Mouse (Mus musculus) induced T-regulatory cell, adult 2 months (primary cell): ENCODE measurements around the gene Desi1.
"Not testable (repeated sequence)": the region's sequence is repeated elsewhere in the genome, so short reads cannot be mapped to it uniquely, and the experiment has no call there.

ENCODE experiments used
- DNase-seq: peaks from one replicate; pipeline ENCODE4 v3.0.0-alpha.2; 2012; ENCODE audit warnings: low read depth

Desi1 gene

DNA sequence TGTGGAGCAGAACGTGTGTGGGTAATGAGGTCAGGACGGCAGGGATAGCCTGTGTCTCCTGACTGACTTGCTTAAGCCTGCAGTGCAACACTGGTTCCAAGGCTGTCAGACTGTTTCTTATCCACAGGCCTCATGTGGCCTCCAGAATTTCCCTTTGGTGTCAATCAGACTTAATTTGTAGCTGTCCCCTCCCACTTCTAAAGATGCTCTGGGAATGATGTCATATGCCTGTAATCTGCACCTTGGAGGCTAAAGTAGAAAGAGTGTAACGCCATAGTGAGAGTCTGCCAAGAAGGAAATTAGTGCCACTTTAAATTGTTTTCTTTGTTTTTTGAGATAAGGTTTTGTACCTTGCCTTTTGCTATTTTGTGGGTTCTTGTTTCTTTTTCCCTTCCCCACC, 14.4 kb downstream of the Desi1 start:
- DNase-seq = no peak

DNA sequence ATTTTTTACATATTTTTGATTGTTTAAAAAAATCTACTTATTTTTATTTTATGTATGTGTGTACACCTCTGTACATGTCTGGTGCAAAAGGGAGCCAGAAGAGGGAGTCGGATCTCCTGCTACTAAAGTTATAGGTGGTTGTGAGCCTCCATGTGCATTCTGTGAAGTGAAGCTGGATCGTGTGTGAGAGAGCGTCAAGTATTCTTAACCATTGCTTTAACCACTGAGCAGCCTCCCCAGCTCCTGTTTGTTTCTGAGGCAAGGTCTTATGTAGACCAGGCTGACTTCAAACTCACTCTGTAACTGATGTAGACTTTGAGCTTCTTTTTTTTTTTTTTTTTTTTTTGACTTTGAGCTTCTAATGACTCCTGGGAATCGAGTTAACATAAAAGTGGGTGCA, 16.2 kb downstream of the Desi1 start:
- peak; percentile 35 for DNase-seq

DNA sequence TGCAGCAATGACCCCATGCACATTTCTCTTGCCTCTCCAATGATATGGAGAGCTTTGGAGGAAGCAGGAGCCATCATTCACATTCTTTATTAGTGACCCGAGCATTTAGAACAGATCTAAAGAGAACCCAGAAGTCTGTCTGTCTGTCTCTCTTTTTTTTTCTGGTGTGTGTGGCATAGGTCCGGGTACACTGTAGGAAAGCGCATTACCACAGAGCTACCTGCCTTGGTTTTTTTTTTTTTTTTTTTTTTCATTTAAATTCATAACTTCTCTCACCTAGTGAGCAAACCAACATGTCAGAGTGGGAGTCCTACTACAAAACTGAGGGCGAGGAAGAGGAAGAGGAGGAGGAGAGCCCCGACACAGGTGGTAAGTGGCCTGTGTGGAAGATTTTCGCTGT, 16.8 kb downstream of the Desi1 start:
- DNase-seq = no peak

DNA sequence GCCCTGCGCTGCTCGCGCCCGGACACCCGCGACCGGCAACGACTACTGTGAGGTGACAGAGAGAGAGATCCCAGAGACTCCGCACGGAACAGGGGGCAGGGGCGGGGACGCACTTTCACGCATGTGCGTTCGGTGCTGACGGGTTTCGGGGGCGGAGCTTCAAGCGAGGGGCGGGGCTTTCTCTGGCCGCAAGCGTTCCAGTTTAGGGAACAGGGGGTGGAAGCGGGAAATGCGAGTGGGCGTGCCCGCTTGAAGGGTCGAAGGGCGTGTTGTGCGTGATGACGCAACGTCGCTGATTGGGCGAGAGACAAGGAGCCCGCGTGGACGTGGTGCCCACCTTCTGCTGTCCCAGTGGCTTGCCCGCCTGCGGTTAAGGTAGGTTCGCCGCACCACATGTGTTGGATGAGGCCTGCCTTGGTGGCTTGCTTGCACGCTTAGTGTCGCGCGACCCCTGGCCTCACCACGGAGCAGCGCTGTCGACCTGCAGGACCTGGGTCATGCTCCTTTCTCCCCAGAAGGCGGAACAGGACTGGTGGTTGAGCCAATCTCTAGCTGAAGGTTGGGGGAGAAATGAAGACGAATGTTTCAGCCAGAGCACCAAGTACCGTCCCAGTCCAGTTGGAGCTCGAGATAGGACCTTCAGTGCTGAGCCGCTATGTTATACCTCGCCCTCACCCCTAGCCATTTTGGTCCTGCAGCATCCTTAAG, 17.4 kb downstream of the Desi1 start:
- peak; percentile 99 for DNase-seq

DNA sequence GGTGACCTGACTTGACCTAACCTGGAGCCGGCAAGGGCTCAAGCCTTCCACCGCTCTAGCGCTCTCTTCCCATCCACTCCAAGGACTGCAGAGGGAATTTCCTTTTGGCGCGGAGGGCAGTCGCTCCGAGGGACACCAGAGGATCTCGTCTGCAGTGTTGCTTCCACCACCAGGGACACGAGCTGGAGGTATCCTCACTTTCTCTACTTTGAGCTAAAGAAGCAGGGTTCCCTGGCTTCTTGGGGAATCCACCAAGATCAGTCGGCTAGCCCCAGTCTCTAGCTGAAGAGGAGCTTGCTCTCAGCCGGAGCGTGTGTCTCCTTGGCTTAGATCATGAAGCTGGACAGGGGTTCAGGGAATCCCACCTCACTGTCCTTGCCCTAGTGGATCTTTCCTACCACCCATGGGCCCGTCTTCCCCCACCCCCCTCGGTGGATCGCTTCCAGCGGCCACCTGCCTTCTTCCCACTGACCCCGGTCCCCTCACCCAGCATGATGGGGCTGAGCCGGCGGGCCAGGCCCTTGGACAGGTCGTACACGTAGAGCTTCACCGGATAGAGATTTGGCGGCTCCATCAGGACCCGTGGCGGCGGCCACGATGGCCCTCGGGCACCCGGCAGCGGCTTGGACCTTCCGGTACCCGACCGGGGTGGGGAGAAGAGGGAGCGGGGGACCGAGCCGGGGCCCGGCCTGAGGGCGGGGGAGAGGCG, 18.1 kb downstream of the Desi1 start:
- DNase-seq = peak; percentile 62

DNA sequence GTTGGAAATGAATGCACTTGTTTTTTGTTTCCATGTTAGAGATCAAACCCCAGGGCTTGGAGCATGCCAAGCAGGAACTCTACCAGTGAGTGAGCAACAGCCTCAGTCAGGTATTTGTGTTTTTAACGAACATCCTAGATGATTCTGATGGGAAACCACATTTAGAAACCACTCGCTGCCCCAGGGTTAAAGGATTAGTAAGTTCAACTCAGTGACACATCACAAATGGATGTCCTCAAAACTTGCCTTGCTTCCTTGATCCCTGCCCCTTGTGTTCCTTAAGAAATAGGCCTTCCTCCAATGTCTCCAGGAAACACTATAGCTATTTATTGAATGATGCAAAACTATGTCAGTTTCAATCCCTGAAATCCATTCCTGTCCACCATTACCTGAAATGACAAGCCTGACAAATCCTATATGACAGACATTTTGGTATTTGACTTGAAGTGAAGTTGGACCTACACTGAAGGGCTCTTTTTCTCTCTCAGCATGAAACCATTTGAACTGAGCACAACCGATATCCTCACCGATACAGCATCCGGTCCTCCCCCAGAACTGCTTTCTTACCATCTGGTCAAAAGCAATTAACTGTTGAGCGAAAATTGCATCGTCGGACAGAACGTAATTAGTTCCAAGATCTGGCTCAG, 18.8 kb downstream of the Desi1 start:
- peak; percentile 67 for DNase-seq

DNA sequence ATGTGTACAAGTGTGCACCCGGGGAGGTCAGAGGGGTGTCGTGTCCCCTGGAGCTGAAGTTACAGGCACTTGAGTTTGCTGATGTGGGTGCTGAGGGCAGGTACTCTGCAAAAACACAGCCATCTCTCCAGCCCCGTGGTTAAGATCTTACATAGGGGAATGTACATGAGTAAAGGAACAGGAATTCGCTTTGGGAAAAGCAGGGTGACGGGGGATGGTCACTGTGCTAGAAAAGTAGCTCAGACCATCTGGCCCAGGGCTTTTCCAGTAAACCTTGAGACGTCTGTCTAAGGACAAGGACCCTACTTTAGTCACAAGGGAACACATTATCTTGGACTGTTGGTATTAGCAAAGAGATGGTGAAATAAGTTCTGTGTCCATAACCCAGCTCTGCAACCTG, 21.7 kb downstream of the Desi1 start:
- DNase-seq = no peak

DNA sequence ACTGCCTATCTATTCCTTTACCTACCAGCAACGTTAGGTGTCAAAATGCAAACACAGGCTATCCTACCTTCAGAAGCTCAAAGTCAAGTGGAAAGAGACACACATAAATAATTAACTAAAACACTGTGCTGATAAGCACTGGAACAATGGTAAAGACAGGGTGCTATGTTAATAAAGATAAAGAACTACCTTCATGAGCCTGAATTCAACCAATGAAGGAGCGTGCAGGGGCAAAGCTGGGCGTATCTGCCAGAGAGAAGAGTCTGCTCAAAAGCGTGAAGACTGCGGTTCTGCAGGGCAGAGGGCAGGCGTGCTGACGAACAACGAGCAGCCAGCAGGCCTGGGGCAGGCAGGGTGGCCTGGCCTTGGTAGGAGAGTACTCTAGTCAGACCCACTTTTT, 29.4 kb downstream of the Desi1 start:
- DNase-seq = no peak

DNA sequence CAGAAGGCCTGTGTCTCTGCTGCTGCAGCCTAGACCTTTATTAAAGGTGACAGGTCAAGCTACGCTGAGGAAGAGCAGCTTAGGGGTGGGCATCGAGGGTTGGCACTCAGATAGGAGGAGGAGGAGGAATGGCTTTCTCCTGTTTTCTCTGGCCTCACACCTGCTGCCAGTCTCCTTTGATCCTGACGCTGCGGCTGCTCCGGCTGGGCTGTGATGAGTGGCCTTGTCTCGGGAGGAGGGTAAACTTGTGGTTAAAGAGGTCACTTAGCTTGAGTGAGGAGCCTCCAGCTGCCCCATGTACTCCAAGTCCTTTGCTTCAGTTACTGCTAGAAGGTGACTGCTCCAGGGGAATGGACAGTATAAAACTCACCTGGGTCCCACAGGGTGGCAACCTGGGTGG, 39.7 kb downstream of the Desi1 start:
- DNase-seq = no peak

DNA sequence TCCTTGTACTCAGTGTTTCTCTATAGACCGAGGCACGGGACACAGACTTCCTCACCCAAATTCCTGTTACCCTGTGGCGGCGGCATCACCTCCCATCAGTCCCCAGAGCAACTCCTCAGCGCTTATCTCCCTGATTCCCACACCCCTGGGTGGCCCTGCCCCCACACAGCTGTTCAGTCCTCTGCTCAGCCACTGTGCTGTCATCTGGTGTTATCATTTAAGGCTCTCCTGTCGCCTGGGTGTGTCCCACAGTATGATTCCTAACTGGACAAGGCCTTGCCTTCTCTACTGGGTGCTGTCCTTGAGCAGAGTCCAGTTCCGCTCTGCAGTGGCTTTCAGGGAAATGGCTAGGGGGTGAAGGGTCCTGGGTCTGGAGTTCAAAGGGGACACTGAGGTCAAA, 43.1 kb downstream of the Desi1 start:
- no peak for DNase-seq

DNA sequence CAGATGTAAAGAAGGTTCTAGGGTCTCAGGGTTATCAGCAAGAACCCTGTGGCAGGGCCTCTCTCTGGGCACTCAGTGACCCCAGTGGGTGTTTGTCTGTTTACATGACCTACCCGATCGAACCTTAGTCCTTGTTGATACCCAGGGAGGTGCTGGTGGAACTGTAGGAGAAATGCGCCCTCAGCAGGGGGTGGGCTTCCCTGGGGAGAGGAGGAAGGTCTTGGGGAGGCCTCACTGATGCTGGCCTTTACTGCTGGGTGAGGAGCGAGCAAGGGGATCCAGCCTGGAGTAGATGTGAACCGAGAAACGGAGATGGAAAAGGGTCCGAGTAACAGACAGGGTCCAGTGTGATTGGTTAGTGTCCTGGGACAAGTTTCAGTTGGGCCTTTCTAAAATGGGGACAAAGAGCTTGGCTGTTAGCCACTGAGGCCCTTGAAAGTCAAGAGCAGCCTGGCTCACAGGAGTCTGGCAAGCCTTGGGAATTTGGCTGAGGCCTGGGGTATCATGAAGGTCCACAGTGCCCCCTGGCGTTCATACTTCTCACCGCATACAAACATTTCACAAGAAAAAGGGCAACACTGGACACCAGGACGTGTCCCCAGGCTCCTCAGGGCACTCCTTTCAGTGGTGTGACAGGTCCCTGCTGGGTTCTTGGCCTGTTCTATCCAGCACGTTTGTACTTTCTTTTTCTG, 44.1 kb downstream of the Desi1 start:
- peak; percentile 91 for DNase-seq

DNA sequence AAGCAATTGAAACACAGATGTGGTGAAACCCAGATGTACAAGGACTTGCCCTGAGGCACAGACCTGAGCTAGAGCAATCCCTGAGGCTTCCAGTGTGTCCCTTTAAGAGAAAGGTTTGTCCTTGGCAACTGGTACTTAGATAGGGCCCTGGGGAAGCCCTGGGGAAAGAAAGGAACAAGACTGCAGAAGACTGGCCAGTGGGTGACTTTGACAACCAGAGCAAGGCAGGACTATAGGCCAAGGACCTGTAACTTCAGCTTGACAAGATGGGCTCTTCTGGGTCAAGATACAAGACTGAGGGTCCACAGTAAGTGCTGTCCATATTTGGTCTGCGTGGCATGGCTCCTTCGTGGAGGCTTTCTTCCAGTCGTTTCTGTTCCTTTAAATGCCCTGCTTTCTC, 46.0 kb downstream of the Desi1 start, which contains the start of gene Xrcc6:
Gene Xrcc6, plus strand, starts transcription at position 190 of the 400 bp plus-strand sequence.
- no peak for DNase-seq

DNA sequence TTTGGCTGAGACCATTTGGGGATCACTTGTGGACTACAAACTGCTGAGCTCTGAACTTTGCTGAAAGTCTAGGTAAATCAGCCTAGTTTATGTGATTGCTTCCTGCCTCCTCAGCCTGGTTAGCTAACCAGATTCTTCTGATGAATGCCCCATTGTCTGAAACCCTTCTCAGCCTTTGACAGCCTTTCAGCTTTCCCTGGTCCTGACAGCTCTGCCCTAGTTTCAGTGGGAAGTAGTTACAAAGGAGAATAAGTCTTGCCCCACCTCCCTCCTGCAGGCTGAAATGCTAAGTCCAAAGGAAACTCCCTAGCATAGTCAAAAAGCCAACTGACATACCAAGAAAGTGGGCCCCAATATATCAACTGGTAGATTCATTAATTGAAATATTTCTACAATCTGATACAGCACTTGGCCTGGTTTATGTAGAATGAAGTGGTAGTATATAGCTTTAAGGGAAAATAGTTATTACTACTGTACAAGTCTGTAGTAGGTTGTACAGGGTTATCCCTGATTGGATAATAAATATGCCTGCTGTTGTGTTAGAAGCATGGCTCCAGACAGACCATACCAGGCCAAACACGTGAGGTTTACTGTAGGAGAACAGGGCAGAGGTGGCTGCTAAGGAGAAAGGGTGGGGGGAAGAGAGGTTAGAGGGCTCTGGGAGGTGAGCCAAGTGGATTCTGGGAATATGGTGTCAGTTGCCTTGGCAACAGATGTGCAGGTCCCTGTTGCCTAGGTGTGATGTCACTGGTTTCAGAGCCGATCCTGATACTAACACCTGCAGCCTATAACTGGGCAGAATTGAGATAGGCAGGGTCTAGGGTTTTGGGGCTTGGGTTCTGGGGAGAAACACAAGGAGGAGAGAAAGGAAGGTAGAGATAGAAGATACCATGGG, 48.1 kb downstream of the Desi1 start:
- DNase-seq = no peak

DNA sequence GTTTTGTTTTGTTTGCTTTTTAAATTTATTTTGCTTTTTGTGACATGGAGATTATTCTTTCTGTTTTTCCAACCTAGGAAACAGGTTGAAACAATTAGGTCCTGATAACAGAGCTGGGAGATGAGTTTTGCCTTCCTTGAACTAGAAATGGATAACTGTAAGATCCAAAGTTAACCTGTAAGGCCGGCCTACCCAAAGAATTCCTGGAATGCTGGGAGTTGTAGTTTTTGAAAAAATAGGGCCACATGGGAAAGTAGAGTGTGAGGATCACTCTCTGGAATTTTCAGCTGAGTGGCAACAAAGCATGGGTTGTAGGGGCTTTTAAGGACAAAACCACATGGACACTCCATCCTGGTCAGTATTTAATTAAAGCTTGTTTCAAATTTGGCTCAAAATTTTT, 51.5 kb downstream of the Desi1 start:
- DNase-seq = no peak

DNA sequence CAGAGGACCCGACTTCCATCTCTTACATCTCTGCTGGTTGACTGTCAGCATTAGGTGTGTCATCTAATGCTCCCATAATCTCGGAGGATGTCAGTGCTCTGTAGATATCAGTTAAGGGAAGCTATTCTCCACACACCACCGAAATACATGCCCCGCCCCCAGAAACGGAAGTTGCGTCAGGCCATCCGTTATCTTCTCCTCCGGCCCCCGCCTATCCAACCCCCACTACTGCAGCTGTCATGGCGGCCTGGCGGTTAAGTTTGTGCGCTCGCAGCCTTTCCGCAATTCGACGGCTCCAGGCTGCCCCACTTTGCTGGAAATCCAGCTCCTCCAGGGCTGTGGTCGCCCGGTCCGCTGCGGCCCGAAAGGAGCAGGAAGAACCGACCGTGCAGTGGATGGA, 53.3 kb downstream of the Desi1 start, which contains the start of gene 1700029P11Rik:
Gene 1700029P11Rik, plus strand, starts transcription at position 220 of the 400 bp plus-strand sequence.
- no peak for DNase-seq

DNA sequence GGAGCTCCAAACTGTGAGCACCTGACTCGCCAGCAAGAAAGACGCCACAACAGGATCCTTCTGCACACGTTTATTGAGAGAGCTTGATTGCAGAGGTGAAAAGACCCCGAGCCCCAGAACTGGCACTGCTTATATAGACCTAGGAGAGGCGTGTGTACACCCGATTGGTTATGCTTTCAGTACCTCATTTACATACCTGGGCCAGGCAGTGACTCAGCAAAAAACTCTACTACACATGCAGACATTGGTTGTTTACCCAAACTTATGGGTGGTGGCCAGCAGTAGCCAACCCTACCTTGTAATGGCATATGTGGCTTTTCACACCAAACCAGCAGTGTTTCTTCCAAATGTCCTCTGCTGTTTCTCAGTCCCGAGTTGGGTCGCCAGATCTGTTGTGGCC, 58.5 kb downstream of the Desi1 start:
- not testable (repeated sequence) for DNase-seq

DNA sequence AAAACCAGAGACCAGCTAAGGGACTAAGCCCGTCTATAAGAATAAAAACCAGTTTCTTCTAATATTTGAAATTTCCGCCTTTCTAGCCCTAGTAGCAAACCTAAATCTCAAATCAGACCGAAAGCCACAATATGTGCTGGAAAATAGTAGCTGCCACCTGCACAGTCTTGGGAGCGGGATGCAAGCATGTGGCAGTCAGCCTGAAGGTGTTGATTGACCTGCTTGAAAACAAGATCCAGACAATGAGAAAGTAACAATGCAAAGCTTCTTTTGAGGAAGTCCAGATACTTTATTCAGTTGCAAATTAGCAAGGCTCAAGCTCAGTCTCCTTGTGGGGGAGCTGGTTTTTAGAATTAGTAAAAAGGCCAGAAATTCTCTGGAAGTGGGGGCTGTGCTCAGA, 63.2 kb downstream of the Desi1 start:
- not testable (repeated sequence) for DNase-seq

DNA sequence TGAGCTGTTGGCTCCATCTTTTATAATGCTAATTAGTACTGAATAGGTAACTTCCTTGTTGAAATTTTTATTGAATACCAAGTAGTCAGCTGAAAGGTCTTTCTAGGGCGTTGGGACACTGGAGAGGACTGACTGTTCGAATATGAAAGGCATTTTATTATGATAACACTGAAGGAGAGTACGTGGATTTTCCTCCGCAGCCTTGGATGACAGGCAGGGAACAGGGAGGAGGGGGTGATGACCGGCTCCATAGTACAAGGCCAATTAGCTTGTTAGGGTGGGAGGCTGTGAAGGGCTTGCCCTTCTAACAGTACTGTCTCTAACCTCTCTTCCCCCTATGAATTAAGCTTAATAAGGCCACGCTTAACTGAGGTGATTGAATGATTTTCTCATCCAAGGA, 64.0 kb downstream of the Desi1 start:
- DNase-seq = not testable (repeated sequence)

DNA sequence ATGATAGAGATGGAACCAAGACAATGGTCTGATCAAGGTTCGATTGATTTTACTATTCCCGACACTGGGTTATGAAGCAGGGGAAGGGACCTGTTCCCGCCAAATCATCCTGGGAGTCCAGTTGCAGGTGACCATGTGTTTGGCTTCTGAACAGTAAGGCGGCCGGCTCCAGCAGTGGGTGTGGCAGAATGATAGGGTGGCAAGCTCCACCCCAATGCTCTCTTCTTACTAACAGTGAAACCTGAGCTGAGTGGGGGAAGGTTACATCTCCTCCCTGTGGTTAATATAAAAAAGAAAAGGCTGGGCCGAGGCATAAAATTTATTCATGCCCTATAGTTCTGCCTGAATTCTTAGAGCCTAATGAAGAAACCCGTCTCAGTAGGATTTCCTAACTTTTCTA, 64.5 kb downstream of the Desi1 start:
- DNase-seq = peak; percentile 70

DNA sequence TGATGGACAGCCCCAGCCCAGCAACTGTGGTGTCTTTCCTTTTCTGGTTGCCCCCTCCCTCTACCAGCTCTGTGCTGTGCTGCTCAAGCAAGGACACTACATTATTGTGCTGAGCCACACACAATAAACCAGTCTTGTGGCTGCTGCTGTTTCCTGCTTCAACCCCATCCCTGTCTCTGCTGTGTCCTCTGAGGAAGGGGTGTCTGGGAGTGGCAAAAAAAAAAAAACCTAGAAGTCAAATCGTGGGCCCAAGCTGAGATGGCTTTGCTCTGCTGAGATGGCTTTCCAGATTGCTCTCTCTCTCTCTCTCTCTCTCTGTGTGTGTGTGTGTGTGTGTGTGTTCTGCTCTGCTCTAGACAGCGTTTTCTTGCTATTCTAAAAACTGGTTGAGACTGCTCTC, 65.2 kb downstream of the Desi1 start:
- DNase-seq = peak; percentile 60

DNA sequence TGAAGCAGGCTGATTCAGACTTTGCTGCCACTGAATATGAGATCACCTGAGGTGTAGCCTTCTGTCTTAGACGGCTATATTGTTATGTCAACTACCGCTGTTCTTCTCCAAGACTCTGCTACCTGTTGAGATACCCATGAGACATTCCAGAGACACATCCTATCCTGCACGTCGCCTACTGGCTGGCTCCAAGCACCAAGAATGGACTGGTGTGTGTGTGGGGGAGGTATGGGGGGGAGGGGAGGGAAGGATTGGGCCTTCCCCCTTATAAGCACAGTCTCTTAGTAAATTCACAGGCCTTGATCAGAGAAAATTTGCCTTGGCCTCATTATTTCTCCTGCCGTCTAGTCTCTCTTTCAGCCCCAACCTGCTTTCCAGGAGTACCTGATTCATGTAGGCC, 65.8 kb downstream of the Desi1 start:
- DNase-seq = no peak
